Mouse (Mus musculus) neural tube, embryonic 12.5 days (tissue): ENCODE data around the gene Cabp1. TPM values are rescaled to one million over a fixed set of nuclear protein-coding genes. Genes with fewer than 3 reads are reported as not detected.

ENCODE experiments used
- ATAC-seq: fragments of 200-750 bp; cut with Nextera tagmentation; 2 replicates; pipeline ENCODE4 v1.8.0; 2017; ENCODE audit warnings: low read depth, mild to moderate bottlenecking, moderate TSS enrichment, moderate library complexity; ENCODE audit not compliant: low FRiP score
- H3K27ac ChIP-seq: fragments of 300-500 bp; sonication (generic); 2 replicates; pipeline ENCODE4 v1.5.1; 2016
- H3K27me3 ChIP-seq: fragments of 300-500 bp; sonication (generic); replicated peaks from 2 replicates; pipeline ENCODE4 v1.6.1; 2016; ENCODE audit warnings: mild to moderate bottlenecking
- H3K36me3 ChIP-seq: fragments of 300-500 bp; sonication (generic); 2 replicates; pipeline ENCODE4 v1.6.1; 2016; ENCODE audit warnings: mild to moderate bottlenecking
- H3K4me1 ChIP-seq: fragments of 300-500 bp; sonication (generic); 2 replicates; pipeline ENCODE4 v1.6.1; 2016
- H3K4me2 ChIP-seq: fragments of 300-500 bp; sonication (generic); replicated peaks from 2 replicates; pipeline ENCODE4 v1.6.1; 2016; ENCODE audit warnings: mild to moderate bottlenecking
- H3K4me3 ChIP-seq: fragments of 300-500 bp; sonication (generic); 2 replicates; pipeline ENCODE4 v1.5.1; 2016
- H3K9ac ChIP-seq: fragments of 300-500 bp; sonication (generic); 2 replicates; pipeline ENCODE4 v1.6.1; 2016; ENCODE audit warnings: mild to moderate bottlenecking
- H3K9me3 ChIP-seq: fragments of 300-500 bp; sonication (generic); 2 replicates; pipeline ENCODE4 v1.6.1; 2016; ENCODE audit warnings: mild to moderate bottlenecking
- WGBS: fragments of 180-500 bp; shearing (Covaris S2); methylation state at CpG from one replicate; pipeline ENCODE4 v1.1.7; 2016; 5-methylcytosine and 5-hydroxymethylcytosine counted together
- polyA plus RNA-seq: library from polyadenylated mRNA; unstranded; fragments of >200 nt; fragmentation: Nextera tagmentation; extraction: Ambion mirVana; gene quantifications from 2 replicates; pipeline ENCODE4 v1.2.1, GENCODE M21; 2016

Cabp1 gene
- polyA plus RNA-seq, 1 experiment from 2014 or later: 24.6 TPM

- ATAC-seq: no peak
- Histone ChIP-seq H3K36me3 (no peaks in the 10 kb centered on the region), H3K9ac (no peak overlapping the region), H3K4me3 (no peak overlapping the region), H3K27me3 (peaks cover 4% of the 10 kb centered on the region; the same call in 1 of the 2 replicates), H3K9me3 (no peaks in the 10 kb centered on the region), H3K4me1 (peaks cover 16% of the 10 kb centered on the region), H3K27ac (no peak overlapping the region), H3K4me2 (no peak overlapping the region)
- 60% methylated on average over 15 of the region's 15 CpGs for WGBS
Observed at GRCm38 (mm10) chr5:115230830-115231551, 36.8 kb upstream of the Cabp1 start.

GRCm38 (mm10) chr5:115222485-115222884 lies 28.3 kb upstream of the Cabp1 start:
- H3K4me1 ChIP-seq: peaks cover 21% of the 10 kb centered on the region; the same call in 1 of the 2 replicates
- 78% methylated on average over 3 of the region's 3 CpGs for WGBS
- ATAC-seq: no peak

GRCm38 (mm10) chr5:115220931-115221640 lies 26.9 kb upstream of the Cabp1 start:
- ATAC-seq: no peak
- no peak overlapping the region for H3K4me2 ChIP-seq
- no peak overlapping the region for H3K4me3 ChIP-seq
- 0 out of 2 replicates have a peak overlapping the region, but pooled peaks have one; percentile 0 for H3K9ac ChIP-seq
- no peaks in the 10 kb centered on the region for H3K36me3 ChIP-seq
- no peaks in the 10 kb centered on the region; the same call in 1 of the 2 replicates for H3K27me3 ChIP-seq
- peaks cover 21% of the 10 kb centered on the region; the same call in 1 of the 2 replicates for H3K4me1 ChIP-seq
- H3K27ac ChIP-seq: no peak overlapping the region
- 40% methylated on average over 13 of the region's 13 CpGs for WGBS
- H3K9me3 ChIP-seq: 0 out of 2 replicates have a peak, but pooled peaks cover 3% of the 10 kb centered on the region

More at GRCm38 (mm10) chr5:115222485-115222884, 28.3 kb upstream of the Cabp1 start:
- no peak overlapping the region for H3K4me3 ChIP-seq
- H3K4me2 ChIP-seq: no peak overlapping the region
- H3K27ac ChIP-seq: no peak overlapping the region
- H3K9ac ChIP-seq: no peak overlapping the region
- H3K27me3 ChIP-seq: no peaks in the 10 kb centered on the region; the same call in 1 of the 2 replicates
- H3K9me3 ChIP-seq: 0 out of 2 replicates have a peak, but pooled peaks cover 3% of the 10 kb centered on the region
- no peaks in the 10 kb centered on the region for H3K36me3 ChIP-seq

- Histone ChIP-seq H3K4me1 (peaks cover 20% of the 10 kb centered on the region; the same call in 1 of the 2 replicates), H3K9ac (no peak overlapping the region), H3K9me3 (0 out of 2 replicates have a peak, but pooled peaks cover 3% of the 10 kb centered on the region), H3K27me3 (peaks cover 3% of the 10 kb centered on the region; the same call in 1 of the 2 replicates), H3K4me3 (no peak overlapping the region), H3K27ac (no peak overlapping the region), H3K4me2 (no peak overlapping the region), H3K36me3 (no peaks in the 10 kb centered on the region)
- WGBS: 93% methylated on average over 12 of the region's 12 CpGs
- no peak for ATAC-seq
Observed at GRCm38 (mm10) chr5:115217998-115218397, 23.8 kb upstream of the Cabp1 start.

GRCm38 (mm10) chr5:115215273-115216185 lies 21.3 kb upstream of the Cabp1 start:
- no peaks in the 10 kb centered on the region for H3K9me3 ChIP-seq

GRCm38 (mm10) chr5:115214864-115215263 lies 20.7 kb upstream of the Cabp1 start:
- H3K4me3 ChIP-seq: peak overlapping the region; percentile 36
- H3K27ac ChIP-seq: no peak overlapping the region
- H3K4me1 ChIP-seq: peaks cover 7% of the 10 kb centered on the region; the same call in 1 of the 2 replicates
- H3K9ac ChIP-seq: peak overlapping the region; percentile 60
- H3K36me3 ChIP-seq: no peaks in the 10 kb centered on the region
- under 1% methylated on average over 17 of the region's 17 CpGs for WGBS
- H3K27me3 ChIP-seq: 0 out of 2 replicates have a peak, but pooled peaks cover 3% of the 10 kb centered on the region
- H3K9me3 ChIP-seq: no peaks in the 10 kb centered on the region
- H3K4me2 ChIP-seq: peak overlapping the region; percentile 66
- no peak for ATAC-seq

More at GRCm38 (mm10) chr5:115215273-115216185, 21.3 kb upstream of the Cabp1 start:
- Histone ChIP-seq H3K36me3 (no peaks in the 10 kb centered on the region), H3K27ac (no peak overlapping the region), H3K4me1 (peaks cover 7% of the 10 kb centered on the region; the same call in 1 of the 2 replicates), H3K27me3 (0 out of 2 replicates have a peak, but pooled peaks cover 3% of the 10 kb centered on the region), H3K4me2 (peak overlapping the region; percentile 66), H3K9ac (peak overlapping the region; percentile 60), H3K4me3 (peak overlapping the region; percentile 36)
- no peak for ATAC-seq
- WGBS: 15% methylated on average over 27 of the region's 27 CpGs

GRCm38 (mm10) chr5:115212861-115213260 lies 18.7 kb upstream of the Cabp1 start:
- no peak for ATAC-seq
- Histone ChIP-seq H3K27me3 (0 out of 2 replicates have a peak, but pooled peaks cover 3% of the 10 kb centered on the region), H3K9me3 (no peaks in the 10 kb centered on the region), H3K4me2 (no peak overlapping the region), H3K27ac (no peak overlapping the region), H3K4me3 (no peak overlapping the region), H3K4me1 (peaks cover 11% of the 10 kb centered on the region; the same call in 1 of the 2 replicates), H3K36me3 (no peaks in the 10 kb centered on the region), H3K9ac (no peak overlapping the region)
- WGBS: 59% methylated on average over 4 of the region's 4 CpGs

GRCm38 (mm10) chr5:115212451-115212850 lies 18.3 kb upstream of the Cabp1 start:
- 79% methylated on average over 9 of the region's 9 CpGs for WGBS
- Histone ChIP-seq H3K9me3 (no peaks in the 10 kb centered on the region), H3K4me1 (peaks cover 11% of the 10 kb centered on the region; the same call in 1 of the 2 replicates), H3K27ac (no peak overlapping the region), H3K27me3 (0 out of 2 replicates have a peak, but pooled peaks cover 3% of the 10 kb centered on the region), H3K4me3 (no peak overlapping the region), H3K9ac (no peak overlapping the region), H3K4me2 (no peak overlapping the region), H3K36me3 (no peaks in the 10 kb centered on the region)
- ATAC-seq: no peak

GRCm38 (mm10) chr5:115210380-115210779 lies 16.2 kb upstream of the Cabp1 start:
- ATAC-seq: no peak
- H3K36me3 ChIP-seq: no peaks in the 10 kb centered on the region
- H3K4me3 ChIP-seq: no peak overlapping the region
- no peak overlapping the region for H3K4me2 ChIP-seq
- no peak overlapping the region for H3K9ac ChIP-seq
- WGBS: 24% methylated on average over 1 of the region's 1 CpGs
- 0 out of 2 replicates have a peak, but pooled peaks cover 3% of the 10 kb centered on the region for H3K27me3 ChIP-seq
- peaks cover 9% of the 10 kb centered on the region for H3K4me1 ChIP-seq
- no peaks in the 10 kb centered on the region for H3K9me3 ChIP-seq
- no peak overlapping the region for H3K27ac ChIP-seq

GRCm38 (mm10) chr5:115208601-115209000 lies 14.4 kb upstream of the Cabp1 start:
- H3K4me3 ChIP-seq: no peak overlapping the region
- H3K9ac ChIP-seq: no peak overlapping the region
- no peaks in the 10 kb centered on the region for H3K27me3 ChIP-seq
- no peaks in the 10 kb centered on the region for H3K9me3 ChIP-seq
- no peak overlapping the region for H3K27ac ChIP-seq
- peaks cover 23% of the 10 kb centered on the region for H3K4me1 ChIP-seq
- H3K36me3 ChIP-seq: no peaks in the 10 kb centered on the region
- no peak overlapping the region for H3K4me2 ChIP-seq
- 59% methylated on average over 5 of the region's 5 CpGs for WGBS
- ATAC-seq: no peak

- H3K27me3 ChIP-seq: no peaks in the 10 kb centered on the region
Observed at GRCm38 (mm10) chr5:115207892-115208291, 13.7 kb upstream of the Cabp1 start.

More at GRCm38 (mm10) chr5:115207892-115208291, 13.7 kb upstream of the Cabp1 start:
- Histone ChIP-seq H3K9me3 (no peaks in the 10 kb centered on the region), H3K36me3 (no peaks in the 10 kb centered on the region), H3K9ac (no peak overlapping the region), H3K4me2 (no peak overlapping the region; the same call in 1 of the 2 replicates), H3K4me3 (no peak overlapping the region), H3K27ac (no peak overlapping the region), H3K4me1 (peaks cover 23% of the 10 kb centered on the region)
- 16% methylated on average over 9 of the region's 16 CpGs for WGBS
- ATAC-seq: no peak
